Comparison of ENCODE assay signal across 8 mouse cellular contexts in the genomic region with DNA sequence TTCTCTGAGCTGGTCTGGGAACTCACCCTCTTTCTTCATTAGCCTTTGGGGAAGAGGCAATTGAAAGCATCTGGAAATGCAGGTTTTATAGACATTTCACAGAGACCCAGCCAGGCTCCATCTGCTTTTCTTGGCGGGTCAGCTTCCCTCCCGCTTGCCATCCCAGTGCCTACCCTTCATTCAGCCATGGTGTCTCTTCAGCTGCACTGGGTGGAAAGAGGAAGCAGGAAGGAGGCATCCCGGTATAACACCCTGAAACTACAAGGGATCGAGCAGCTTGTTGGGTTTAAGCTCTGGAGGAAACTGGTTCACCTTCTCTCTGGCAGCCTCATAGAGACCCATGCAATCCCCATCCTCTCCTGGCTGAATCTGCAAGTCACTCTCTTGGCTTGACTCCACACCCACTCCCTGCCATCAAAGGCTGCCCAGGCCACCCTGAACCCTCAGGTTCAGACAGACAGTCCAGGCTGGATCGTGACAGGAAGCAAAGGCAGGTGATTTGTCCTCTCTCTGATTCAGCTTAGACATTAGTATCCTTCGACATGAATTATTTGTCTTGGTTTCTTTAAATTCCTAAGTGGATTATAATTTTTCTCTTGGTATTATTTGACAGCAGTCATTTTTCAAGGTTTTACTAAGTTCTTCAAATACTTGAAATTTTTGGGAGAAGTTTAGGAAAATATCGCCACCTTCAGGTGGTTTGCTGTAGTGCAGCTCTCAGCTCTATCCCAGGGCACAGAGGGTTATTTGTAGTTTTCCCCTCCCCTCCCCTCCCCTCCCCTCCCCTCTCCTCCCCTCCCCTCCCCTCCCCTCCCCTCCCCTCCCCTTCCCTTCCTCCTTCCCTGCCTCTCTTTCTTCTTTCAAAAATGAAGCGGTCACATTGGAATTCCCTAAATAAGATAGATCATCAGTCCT.
DNase-seq lines count a peak whose midpoint lies in the region; ATAC-seq and TF ChIP-seq lines count a peak whose summit lies in the region.

No protein-coding gene starts in this region.

- no peaks in the 10 kb centered on the region for H3K79me2 ChIP-seq in liver, adult 2 months (ENCODE audit: control insufficient read depth, insufficient read depth, low read length)

- H3K9me3 ChIP-seq in liver, embryonic 11.5 days (ENCODE audit: control insufficient read depth, low read length) = no peaks in the 10 kb centered on the region
- H3K9me3 ChIP-seq in embryonic facial prominence, embryonic 12.5 days = no peaks in the 10 kb centered on the region

- no peak for ATAC-seq in liver, embryonic 11.5 days (replicated peaks; ENCODE audit: low FRiP score)
- ATAC-seq in embryonic facial prominence, embryonic 12.5 days (ENCODE audit: insufficient number of reproducible peaks, insufficient read depth, low FRiP score, low TSS enrichment) = no peak

- no peak overlapping the region for H3K4me3 ChIP-seq in liver, adult 2 months (ENCODE audit: insufficient read depth, low read depth, low read length)
- no peak overlapping the region for H3K4me3 ChIP-seq in liver, embryonic 11.5 days (ENCODE audit: low read depth, low read length)
- no peak overlapping the region for H3K4me3 ChIP-seq in embryonic facial prominence, embryonic 12.5 days
- no peak overlapping the region for H3K4me3 ChIP-seq in layer of hippocampus, adult 2 months

- no peak overlapping the region for H3K9ac ChIP-seq in liver, adult 2 months (ENCODE audit: low read depth, low read length)
- no peak overlapping the region for H3K9ac ChIP-seq in liver, embryonic 11.5 days (ENCODE audit: low read depth, low read length)
- no peak overlapping the region for H3K9ac ChIP-seq in embryonic facial prominence, embryonic 12.5 days

- H3K27ac ChIP-seq in liver, adult 2 months (replicated peaks; ENCODE audit: insufficient read depth, low read depth, low read length) = no peak overlapping the region
- no peak overlapping the region for H3K27ac ChIP-seq in liver, embryonic 11.5 days (ENCODE audit: low read depth, low read length)
- peak overlapping the region; percentile 41 for H3K27ac ChIP-seq in embryonic facial prominence, embryonic 12.5 days
- peak overlapping the region; percentile 28; the same call in 1 of the 2 replicates for H3K27ac ChIP-seq in layer of hippocampus, adult 2 months

- DNase-seq in liver, adult 2 months (ENCODE audit: extremely low read depth, low read depth, low spot score) = peak; percentile 41
- DNase-seq in liver, embryonic 11.5 days (ENCODE audit: low spot score) = no peak
- peak; percentile 38 for DNase-seq in adrenal gland, adult 8-10 months
- DNase-seq in heart, postnatal 10 days = peak; percentile 74 to 83
- peak; percentile 50 to 79 for DNase-seq in layer of hippocampus, adult 2 months (ENCODE audit: low spot score in 2 of 2)
- DNase-seq in lung, postnatal 4 days = peak; percentile 44 to 77
- peak; percentile 14 for DNase-seq in thymus, postnatal 25 days

- intact Hi-C loops in heart, postnatal 10 days (cut with DNase I) = loop anchor here (1.0 to 5.0 kb wide), 3 partner anchors 307 to 468 kb away; no protein-coding TSS in a partner anchor

- H3K4me2 ChIP-seq in liver, embryonic 11.5 days = no peak overlapping the region
- no peak overlapping the region for H3K4me2 ChIP-seq in embryonic facial prominence, embryonic 12.5 days (replicated peaks)

- TF ChIP-seq POLR2A in liver, adult 2 months (IDR thresholded peaks at IDR 0.05; ENCODE audit: extremely low read depth, insufficient read depth, low read length) = no peak

- no peaks in the 10 kb centered on the region for H3K4me1 ChIP-seq in liver, adult 2 months (ENCODE audit: control insufficient read depth, insufficient read depth, low read length)
- no peaks in the 10 kb centered on the region for H3K4me1 ChIP-seq in liver, embryonic 11.5 days (replicated peaks; ENCODE audit: control insufficient read depth, insufficient read depth, low read length)
- peaks cover 19% of the 10 kb centered on the region for H3K4me1 ChIP-seq in embryonic facial prominence, embryonic 12.5 days

- H3K27me3 ChIP-seq in liver, adult 2 months (ENCODE audit: control insufficient read depth, insufficient read depth, low read length) = no peaks in the 10 kb centered on the region
- H3K27me3 ChIP-seq in liver, embryonic 11.5 days (replicated peaks; ENCODE audit: control insufficient read depth, insufficient read depth, low read length) = no peaks in the 10 kb centered on the region
- H3K27me3 ChIP-seq in embryonic facial prominence, embryonic 12.5 days = no peaks in the 10 kb centered on the region

- 58% methylated on average over 8 of the region's 8 CpGs for WGBS in liver, adult 2 months
- 44% methylated on average over 7 of the region's 8 CpGs for WGBS in liver, embryonic 11.5 days
- 34% methylated on average over 8 of the region's 8 CpGs for WGBS in embryonic facial prominence, embryonic 12.5 days

- TF ChIP-seq CTCF in liver, adult 2 months (IDR thresholded peaks at IDR 0.05; ENCODE audit: low read depth, low read length) = peak; percentile 54; the same call in 1 of the 2 replicates
- peak; percentile 77 for TF ChIP-seq CTCF in layer of hippocampus, adult 2 months (conservative IDR thresholded peaks at IDR 0.05)

- no peaks in the 10 kb centered on the region; the same call in 1 of the 2 replicates for H3K36me3 ChIP-seq in liver, adult 2 months (ENCODE audit: control insufficient read depth, insufficient read depth, low read length)
- H3K36me3 ChIP-seq in liver, embryonic 11.5 days (ENCODE audit: control insufficient read depth, insufficient read depth, low read length) = no peaks in the 10 kb centered on the region
- H3K36me3 ChIP-seq in embryonic facial prominence, embryonic 12.5 days = peaks cover 20% of the 10 kb centered on the region

Comparison
In these comparisons a context has a peak if more than half of its experiments do, and no peak if none do; other contexts are left out.
1. H3K27ac ChIP-seq: peak in embryonic facial prominence, embryonic 12.5 days (single experiment) and layer of hippocampus, adult 2 months (single experiment); none in liver, adult 2 months (single experiment) and liver, embryonic 11.5 days (single experiment).